29 mouse cellular contexts compared by ENCODE assay signal in genomic region chr6:54786766-54787165, GRCm38 (mm10).
"Had no signal": no experiment of that assay in that cellular context is flagged by ENCODE, and none has a peak within 500 bp of the region (broad histone marks: within the 10 kb centered on the region; RNA-seq: fewer than 3 reads in every experiment).

No protein-coding gene starts in this region.

- H3K9ac ChIP-seq: heart, embryonic 12.5 days; heart, embryonic 13.5 days; heart, embryonic 15.5 days; hindbrain, embryonic 12.5 days; hindbrain, embryonic 13.5 days; hindbrain, embryonic 14.5 days; hindbrain, embryonic 15.5 days; intestine, embryonic 15.5 days; kidney, embryonic 15.5 days had no signal

- H3K36me3 ChIP-seq: heart, embryonic 12.5 days; heart, embryonic 13.5 days; heart, embryonic 15.5 days; hindbrain, embryonic 10.5 days; hindbrain, embryonic 12.5 days; hindbrain, embryonic 13.5 days; hindbrain, embryonic 15.5 days; intestine, embryonic 15.5 days; kidney, embryonic 15.5 days had no signal

- H3K4me1 ChIP-seq: kidney, embryonic 15.5 days had no signal

- H3K4me3 ChIP-seq: heart, embryonic 12.5 days; heart, embryonic 13.5 days; heart, embryonic 15.5 days; hindbrain, embryonic 10.5 days; hindbrain, embryonic 12.5 days; hindbrain, embryonic 13.5 days; hindbrain, embryonic 15.5 days; intestine, embryonic 15.5 days; kidney, embryonic 15.5 days; layer of hippocampus, adult 2 months; left cerebral cortex, adult 2 months had no signal

- H3K27ac ChIP-seq: heart, embryonic 13.5 days; heart, embryonic 15.5 days; hindbrain, embryonic 10.5 days; hindbrain, embryonic 12.5 days; hindbrain, embryonic 13.5 days; hindbrain, embryonic 14.5 days; hindbrain, embryonic 15.5 days; hindbrain, postnatal 0 days; intestine, embryonic 15.5 days; kidney, embryonic 15.5 days; kidney, postnatal 0 days; layer of hippocampus, adult 2 months; left cerebral cortex, adult 2 months had no signal

- H3K27me3 ChIP-seq: heart, embryonic 12.5 days; heart, embryonic 13.5 days; heart, embryonic 15.5 days; hindbrain, embryonic 12.5 days; hindbrain, embryonic 15.5 days; intestine, embryonic 15.5 days; kidney, embryonic 15.5 days had no signal

- H3K9me3 ChIP-seq: heart, embryonic 12.5 days; heart, embryonic 13.5 days; heart, embryonic 15.5 days; hindbrain, embryonic 10.5 days; hindbrain, embryonic 12.5 days; hindbrain, embryonic 13.5 days; hindbrain, embryonic 15.5 days; intestine, embryonic 15.5 days; kidney, embryonic 15.5 days had no signal

- DNase-seq: heart, postnatal 14 days; heart, postnatal 36 days; heart, postnatal 4 days; kidney, adult 11 months; kidney, adult 18-20 months; kidney, adult 2 months; kidney, adult 8-10 months; kidney, adult 9 months; kidney, postnatal 10 days; kidney, postnatal 14 days; kidney, postnatal 25 days; kidney, postnatal 36 days; kidney, postnatal 4 days; layer of hippocampus, adult 9-11 months; layer of hippocampus, postnatal 36 days had no signal
